Mouse (Mus musculus) limb, embryonic 12.5 days (tissue): ENCODE measurements around the gene Zbtb1. TPM values are rescaled to one million over a fixed set of nuclear protein-coding genes. Genes with fewer than 3 reads are reported as not detected.

Experiments used
- ATAC-seq: fragments of 200-750 bp; cut with Nextera tagmentation; 2 replicates; pipeline ENCODE4 v1.8.0; 2017; ENCODE audit warnings: low read depth, moderate TSS enrichment; ENCODE audit not compliant: insufficient number of reproducible peaks, insufficient read depth, low FRiP score, low TSS enrichment
- H3K27ac ChIP-seq: fragments of 300-500 bp; sonication (generic); 2 replicates; pipeline ENCODE4 v1.5.1; 2016; ENCODE audit warnings: mild to moderate bottlenecking, moderate library complexity
- H3K27me3 ChIP-seq: fragments of 300-500 bp; sonication (generic); 2 replicates; pipeline ENCODE4 v1.6.1; 2016; ENCODE audit warnings: mild to moderate bottlenecking, moderate library complexity
- H3K36me3 ChIP-seq: fragments of 300-500 bp; sonication (generic); 2 replicates; pipeline ENCODE4 v1.6.1; 2016; ENCODE audit warnings: mild to moderate bottlenecking, moderate library complexity
- H3K4me1 ChIP-seq: fragments of 300-500 bp; sonication (generic); replicated peaks from 2 replicates; pipeline ENCODE4 v1.6.1; 2016
- H3K4me2 ChIP-seq: fragments of 300-500 bp; sonication (generic); 2 replicates; pipeline ENCODE4 v1.6.1; 2016; ENCODE audit warnings: mild to moderate bottlenecking, moderate library complexity
- H3K4me3 ChIP-seq: fragments of 300-500 bp; sonication (generic); replicated peaks from 2 replicates; pipeline ENCODE4 v1.5.1; 2016; ENCODE audit warnings: mild to moderate bottlenecking
- H3K9ac ChIP-seq: fragments of 300-500 bp; sonication (generic); replicated peaks from 2 replicates; pipeline ENCODE4 v1.6.1; 2016; ENCODE audit warnings: mild to moderate bottlenecking, moderate library complexity
- H3K9me3 ChIP-seq: fragments of 300-500 bp; sonication (generic); 2 replicates; pipeline ENCODE4 v1.6.1; 2016; ENCODE audit warnings: mild to moderate bottlenecking, moderate library complexity
- WGBS: fragments of 180-500 bp; shearing (Covaris S2); methylation state at CpG from one replicate; pipeline ENCODE4 v1.1.7; 2016; 5-methylcytosine and 5-hydroxymethylcytosine counted together
- polyA plus RNA-seq: library from polyadenylated mRNA; unstranded; fragments of >200 nt; fragmentation: Nextera tagmentation; extraction: Ambion mirVana; gene quantifications from 2 replicates; pipeline ENCODE4 v1.2.1, GENCODE M21; 2016

The Zbtb1 gene
- polyA plus RNA-seq, 1 experiment from 2014 or later: 12.2 TPM

DNA sequence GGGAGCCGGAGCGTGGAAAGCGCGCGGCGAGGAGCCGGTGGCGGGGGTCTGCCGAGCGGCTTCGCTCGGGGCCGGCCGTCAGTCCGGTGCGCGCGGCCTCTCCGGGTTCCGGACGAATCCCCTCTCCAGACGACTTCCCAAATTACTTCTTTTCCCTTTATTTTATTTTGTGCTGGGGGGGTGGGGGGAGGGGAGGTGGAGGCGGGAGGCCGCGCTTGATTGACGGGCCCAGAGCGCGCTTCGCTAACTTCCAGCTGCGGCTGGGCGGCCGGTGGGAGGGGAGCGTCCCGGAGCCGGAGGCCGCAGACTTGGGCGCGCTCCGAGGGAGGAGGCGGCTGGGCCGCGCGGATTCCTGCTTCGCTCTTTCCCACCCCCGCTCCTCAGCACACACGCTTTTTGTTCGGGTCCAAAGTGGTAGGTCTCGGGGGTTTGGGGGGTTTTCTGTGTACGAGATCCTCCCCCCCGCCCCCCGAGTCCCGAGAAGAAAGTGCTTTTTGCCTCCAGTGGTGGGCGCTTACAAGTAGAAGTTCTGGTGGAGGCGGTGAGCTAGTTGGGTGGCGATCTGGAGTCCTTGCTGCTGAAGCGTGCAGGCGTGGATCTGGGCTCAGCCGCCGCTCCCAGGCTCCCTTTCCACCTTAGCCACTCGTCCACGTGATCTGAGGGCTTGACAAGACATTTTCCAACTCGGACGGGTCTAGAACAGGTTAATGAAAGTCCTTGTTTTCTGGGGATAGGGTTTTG, 935 bp downstream of the Zbtb1 start:
- Histone ChIP-seq H3K9me3 (no peaks in the 10 kb centered on the region), H3K4me1 (peaks cover 53% of the 10 kb centered on the region), H3K36me3 (no peaks in the 10 kb centered on the region), H3K27ac (peak overlapping the region; percentile 100), H3K9ac (peak overlapping the region; percentile 98), H3K4me3 (peak overlapping the region; percentile 91), H3K27me3 (no peaks in the 10 kb centered on the region), H3K4me2 (peak overlapping the region; percentile 89)
- ATAC-seq: no peak
- under 1% methylated on average over 58 of the region's 63 CpGs for WGBS

DNA sequence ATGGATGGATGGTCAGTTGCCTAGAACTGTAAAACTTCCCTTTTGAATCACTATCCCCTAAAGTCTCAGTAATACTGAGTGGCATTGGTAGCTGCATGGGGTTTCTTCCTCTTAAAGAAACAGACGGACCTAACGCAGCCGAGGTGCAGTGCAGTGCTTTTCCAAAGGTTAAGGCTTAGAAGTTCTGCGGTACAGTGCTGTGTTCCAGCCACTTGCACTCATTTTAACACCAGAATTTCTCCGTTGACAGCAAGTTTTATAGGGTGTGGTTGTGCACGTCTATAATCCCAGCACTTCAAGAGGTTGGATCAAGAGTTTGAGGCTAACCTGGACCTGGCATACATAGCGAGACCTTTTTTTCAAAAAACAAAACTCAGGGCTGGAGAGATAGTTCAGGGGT, 2.0 kb downstream of the Zbtb1 start:
- peak overlapping the region; percentile 98 for H3K9ac ChIP-seq
- WGBS: 35% methylated on average over 7 of the region's 7 CpGs
- H3K4me1 ChIP-seq: peaks cover 44% of the 10 kb centered on the region

GRCm38 (mm10) chr12:76372881-76373818, 3.1 kb downstream of the Zbtb1 start:
- H3K27me3 ChIP-seq: no peaks in the 10 kb centered on the region
- no peaks in the 10 kb centered on the region for H3K9me3 ChIP-seq
- H3K9ac ChIP-seq: no peak overlapping the region
- peaks cover 33% of the 10 kb centered on the region for H3K4me1 ChIP-seq
- H3K36me3 ChIP-seq: no peaks in the 10 kb centered on the region
- WGBS: 74% methylated on average over 6 of the region's 7 CpGs
- H3K27ac ChIP-seq: no peak overlapping the region
- no peak overlapping the region for H3K4me3 ChIP-seq
- ATAC-seq: no peak
- H3K4me2 ChIP-seq: peak overlapping the region; percentile 89

More for the DNA sequence above, 2.0 kb downstream of the Zbtb1 start:
- no peak for ATAC-seq
- Histone ChIP-seq H3K27me3 (no peaks in the 10 kb centered on the region), H3K27ac (no peak overlapping the region), H3K4me3 (peak overlapping the region; percentile 91), H3K4me2 (peak overlapping the region; percentile 89), H3K9me3 (no peaks in the 10 kb centered on the region), H3K36me3 (no peaks in the 10 kb centered on the region)

GRCm38 (mm10) chr12:76373991-76374390, 3.9 kb downstream of the Zbtb1 start:
- Histone ChIP-seq H3K36me3 (no peaks in the 10 kb centered on the region), H3K27ac (0 out of 2 replicates have a peak overlapping the region, but pooled peaks have one; percentile 8), H3K27me3 (no peaks in the 10 kb centered on the region), H3K9ac (no peak overlapping the region), H3K4me1 (peaks cover 30% of the 10 kb centered on the region), H3K9me3 (no peaks in the 10 kb centered on the region), H3K4me3 (no peak overlapping the region), H3K4me2 (0 out of 2 replicates have a peak overlapping the region, but pooled peaks have one; percentile 11)
- no peak for ATAC-seq
- WGBS: 71% methylated on average over 6 of the region's 6 CpGs

GRCm38 (mm10) chr12:76374911-76375310, 4.8 kb downstream of the Zbtb1 start:
- Histone ChIP-seq H3K4me3 (no peak overlapping the region), H3K27me3 (no peaks in the 10 kb centered on the region), H3K9ac (no peak overlapping the region), H3K36me3 (no peaks in the 10 kb centered on the region), H3K4me2 (no peak overlapping the region), H3K9me3 (no peaks in the 10 kb centered on the region), H3K4me1 (peaks cover 30% of the 10 kb centered on the region), H3K27ac (no peak overlapping the region)
- ATAC-seq: no peak
- WGBS: 76% methylated on average over 4 of the region's 4 CpGs

DNA sequence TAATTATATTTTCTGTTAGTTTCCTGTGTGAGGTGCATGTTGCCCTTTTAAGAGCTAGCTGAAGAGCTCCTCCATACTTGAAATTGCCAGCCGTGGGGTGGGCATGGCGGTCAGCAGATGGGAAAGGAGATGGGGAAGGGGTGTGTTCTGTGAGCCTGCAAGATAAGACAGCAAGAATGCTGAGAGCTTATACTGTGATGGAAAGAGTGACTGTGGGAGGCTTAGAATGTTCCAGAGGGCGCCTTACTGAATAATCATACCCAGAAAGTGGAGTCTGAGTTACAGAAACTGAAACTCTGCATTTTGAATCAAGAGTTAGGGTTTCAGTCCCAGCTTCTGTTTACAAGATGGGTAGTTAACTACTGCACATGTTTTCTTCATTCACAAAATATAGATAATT, 5.4 kb downstream of the Zbtb1 start:
- no peaks in the 10 kb centered on the region for H3K36me3 ChIP-seq
- no peak overlapping the region for H3K27ac ChIP-seq
- no peaks in the 10 kb centered on the region for H3K9me3 ChIP-seq
- no peak for ATAC-seq
- H3K9ac ChIP-seq: no peak overlapping the region; the same call in 1 of the 2 replicates
- no peaks in the 10 kb centered on the region for H3K27me3 ChIP-seq
- H3K4me3 ChIP-seq: no peak overlapping the region
- peaks cover 30% of the 10 kb centered on the region for H3K4me1 ChIP-seq
- H3K4me2 ChIP-seq: no peak overlapping the region
- WGBS: 82% methylated on average over 3 of the region's 3 CpGs

DNA sequence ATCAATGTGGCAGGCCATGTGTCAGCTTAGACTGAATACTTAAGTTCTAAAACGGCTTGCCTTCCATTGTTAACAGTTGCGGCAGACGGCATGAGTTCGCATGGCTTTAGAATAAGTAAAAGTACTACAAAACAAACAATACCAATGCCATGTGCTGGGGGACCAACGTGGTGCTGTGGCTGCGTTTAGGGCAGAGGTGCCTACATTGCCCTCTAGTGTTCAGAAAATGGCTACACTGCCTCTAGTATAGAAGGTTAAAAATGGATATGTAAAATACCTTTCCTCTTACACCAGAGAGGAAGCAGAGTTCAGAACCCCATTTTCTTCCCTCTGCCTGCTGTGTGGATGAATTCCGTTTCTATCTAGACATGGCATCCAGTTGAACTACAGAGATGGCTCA, 6.6 kb downstream of the Zbtb1 start:
- peaks cover 28% of the 10 kb centered on the region for H3K4me1 ChIP-seq
- H3K4me2 ChIP-seq: no peak overlapping the region
- H3K36me3 ChIP-seq: no peaks in the 10 kb centered on the region
- no peaks in the 10 kb centered on the region for H3K27me3 ChIP-seq
- no peak overlapping the region for H3K27ac ChIP-seq
- no peak for ATAC-seq
- H3K4me3 ChIP-seq: no peak overlapping the region
- H3K9ac ChIP-seq: no peak overlapping the region
- 52% methylated on average over 7 of the region's 7 CpGs for WGBS
- H3K9me3 ChIP-seq: no peaks in the 10 kb centered on the region

- ATAC-seq: no peak
- 91% methylated on average over 6 of the region's 6 CpGs for WGBS
These were observed 7.0 kb downstream of the Zbtb1 start for GRCm38 (mm10) chr12:76377059-76377458.

DNA sequence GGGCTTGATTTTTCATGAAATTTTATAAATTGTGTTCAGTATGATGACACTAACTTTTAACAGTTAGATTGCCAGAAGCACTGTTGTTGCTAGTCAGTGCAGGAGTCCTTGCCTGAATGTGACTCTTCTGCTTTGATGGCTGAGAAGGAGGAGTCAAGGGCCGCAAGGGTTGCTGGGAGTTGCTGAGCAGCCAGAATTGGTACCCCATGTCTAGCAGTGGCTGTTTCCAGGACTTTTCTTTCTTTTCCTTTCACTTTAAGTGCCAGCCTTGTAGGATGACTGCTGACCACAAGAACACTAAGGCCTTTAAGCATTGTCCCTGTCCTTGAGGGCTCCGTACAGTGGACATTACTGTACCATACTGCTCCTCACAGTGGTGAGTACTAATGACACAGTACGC, 7.7 kb downstream of the Zbtb1 start:
- no peak for ATAC-seq
- Histone ChIP-seq H3K27ac (no peak overlapping the region), H3K9me3 (no peaks in the 10 kb centered on the region), H3K27me3 (no peaks in the 10 kb centered on the region), H3K36me3 (0 out of 2 replicates have a peak, but pooled peaks cover under 1% of the 10 kb centered on the region), H3K4me2 (no peak overlapping the region), H3K4me3 (no peak overlapping the region), H3K9ac (no peak overlapping the region), H3K4me1 (peaks cover 17% of the 10 kb centered on the region)
- 95% methylated on average over 3 of the region's 3 CpGs for WGBS

More at GRCm38 (mm10) chr12:76377059-76377458, 7.0 kb downstream of the Zbtb1 start:
- Histone ChIP-seq H3K9ac (no peak overlapping the region), H3K4me1 (peaks cover 24% of the 10 kb centered on the region), H3K27ac (no peak overlapping the region), H3K9me3 (no peaks in the 10 kb centered on the region), H3K36me3 (no peaks in the 10 kb centered on the region), H3K4me2 (no peak overlapping the region), H3K4me3 (no peak overlapping the region), H3K27me3 (no peaks in the 10 kb centered on the region)

DNA sequence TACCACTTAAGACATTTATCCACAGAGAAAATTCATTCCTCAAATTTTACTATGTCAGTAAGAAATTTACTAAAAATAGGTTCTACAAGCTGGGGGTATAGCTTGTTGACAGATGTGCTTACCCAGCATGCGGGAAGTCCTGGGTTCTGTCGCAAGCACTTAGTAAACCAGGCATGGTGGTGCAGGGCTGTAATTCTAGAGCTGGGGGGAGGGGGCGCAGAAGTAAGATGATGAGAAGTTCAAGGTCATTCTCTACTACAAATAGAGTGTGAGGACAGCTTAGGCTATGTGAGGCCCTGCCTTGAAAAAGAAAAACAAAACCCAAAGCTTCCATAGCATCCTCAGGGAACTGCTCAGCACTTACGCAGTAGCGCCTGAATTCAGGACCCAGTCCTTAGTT, 8.5 kb downstream of the Zbtb1 start:
- Histone ChIP-seq H3K9ac (no peak overlapping the region), H3K36me3 (0 out of 2 replicates have a peak, but pooled peaks cover 4% of the 10 kb centered on the region), H3K4me1 (peaks cover 13% of the 10 kb centered on the region), H3K27ac (no peak overlapping the region), H3K4me3 (no peak overlapping the region), H3K4me2 (no peak overlapping the region), H3K27me3 (no peaks in the 10 kb centered on the region), H3K9me3 (no peaks in the 10 kb centered on the region)
- no peak for ATAC-seq
- 82% methylated on average over 5 of the region's 5 CpGs for WGBS

DNA sequence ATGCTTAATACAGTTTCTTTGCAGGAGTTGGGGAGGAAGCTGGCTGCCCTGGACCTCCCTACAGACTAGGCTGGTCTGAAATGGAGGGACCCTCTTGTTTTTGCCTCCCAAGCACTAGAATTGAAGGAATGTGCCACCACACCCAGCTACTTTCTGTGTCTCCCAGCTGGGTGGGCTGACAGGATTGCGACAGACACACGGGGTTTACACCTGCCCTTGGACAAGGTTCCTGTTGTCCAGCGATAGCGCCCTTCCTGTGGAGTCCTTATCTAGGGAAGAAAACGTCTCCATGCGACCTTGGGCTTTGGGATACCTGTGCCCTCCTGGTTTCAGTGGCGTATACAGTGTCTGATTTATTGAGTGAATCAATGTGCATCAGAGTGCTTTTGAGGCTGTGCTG, 10.1 kb downstream of the Zbtb1 start:
- 88% methylated on average over 7 of the region's 7 CpGs for WGBS
- no peak for ATAC-seq
- Histone ChIP-seq H3K9ac (no peak overlapping the region), H3K4me1 (0 out of 2 replicates have a peak, but pooled peaks cover 2% of the 10 kb centered on the region), H3K4me3 (no peak overlapping the region), H3K27ac (no peak overlapping the region), H3K27me3 (no peaks in the 10 kb centered on the region), H3K4me2 (no peak overlapping the region), H3K9me3 (no peaks in the 10 kb centered on the region), H3K36me3 (peaks cover 13% of the 10 kb centered on the region)
